Mouse (Mus musculus): ENCODE results near the gene Olfr1143. TPM values are rescaled to one million over a fixed set of nuclear protein-coding genes. Genes with fewer than 3 reads are reported as not detected.

The Olfr1143 gene
- total RNA-seq (2012; rRNA removed), result not detected in 2 replicates

- no peaks in the 10 kb centered on the region for H3K36me3 ChIP-seq (ENCODE audit: control insufficient read depth, insufficient read depth, low read length, poor library complexity, severe bottlenecking)
- no peak within 1 kb of the TSS for H3K4me3 ChIP-seq (ENCODE audit: insufficient read depth in 1 of 2, low read depth in 1 of 2, low read length in 2 of 2, poor library complexity in 1 of 2, severe bottlenecking in 1 of 2)
- no peak for DNase-seq (ENCODE audit: low read depth, low spot score)
- no peak within 1 kb of the TSS for H3K27ac ChIP-seq (ENCODE audit: insufficient read depth, low read depth, low read length, poor library complexity, severe bottlenecking)
- in situ Hi-C loops (cut with MboI; ENCODE audit: low sequenced_read_pairs in 2 of 2, unreplicated experiment in 2 of 2), result no loop called here
- H3K4me1 ChIP-seq (ENCODE audit: control insufficient read depth in 2 of 2, insufficient read depth in 2 of 2, low read length in 2 of 2, poor library complexity in 1 of 2), result no peaks in the 10 kb centered on the region
- TF ChIP-seq MAFK (IDR thresholded peaks at IDR 0.05; ENCODE audit: insufficient read depth, low read depth, low read length), result no peak
- TF ChIP-seq ZNF384 (IDR thresholded peaks at IDR 0.05; ENCODE audit: low read depth, low read length), result no peak
- no peak for TF ChIP-seq ZC3H11A (IDR thresholded peaks at IDR 0.05; ENCODE audit: borderline replicate concordance, low read depth, low read length)
- TF ChIP-seq CHD2 (IDR thresholded peaks at IDR 0.05; ENCODE audit: low read depth, low read length), result no peak
- TF ChIP-seq HCFC1 (IDR thresholded peaks at IDR 0.05; ENCODE audit: borderline replicate concordance, insufficient read depth, low read length), result no peak
- no peaks in the 10 kb centered on the region for H3K9me3 ChIP-seq (ENCODE audit: control insufficient read depth, insufficient read depth, low read depth, low read length)
- no peak within 1 kb of the TSS for H3K9ac ChIP-seq (ENCODE audit: insufficient read depth, low read depth, low read length, poor library complexity, severe bottlenecking)
Measured at GRCm38 (mm10) chr2:87800292-87800691, at the start of gene Olfr1143. TSS of gene Olfr1143 (plus strand) at chr2:87800592.

GRCm38 (mm10) chr2:87753891-87754290 lies 46.5 kb upstream of the Olfr1143 start, which contains the start of gene Olfr1141:
TSS of gene Olfr1141 (minus strand) at chr2:87753991.
- Histone ChIP-seq H3K4me1 (ENCODE audit: control insufficient read depth in 2 of 2, insufficient read depth in 2 of 2, low read length in 2 of 2, poor library complexity in 1 of 2) (no peaks in the 10 kb centered on the region), H3K9me3 (ENCODE audit: control insufficient read depth, insufficient read depth, low read depth, low read length) (no peaks in the 10 kb centered on the region), H3K9ac (ENCODE audit: insufficient read depth, low read depth, low read length, poor library complexity, severe bottlenecking) (no peak within 1 kb of the TSS), H3K36me3 (ENCODE audit: control insufficient read depth, insufficient read depth, low read length, poor library complexity, severe bottlenecking) (no peaks in the 10 kb centered on the region), H3K27ac (ENCODE audit: insufficient read depth, low read depth, low read length, poor library complexity, severe bottlenecking) (no peak within 1 kb of the TSS), H3K4me3 (ENCODE audit: insufficient read depth in 1 of 2, low read depth in 1 of 2, low read length in 2 of 2, poor library complexity in 1 of 2, severe bottlenecking in 1 of 2) (no peak within 1 kb of the TSS)
- in situ Hi-C loops (cut with MboI; ENCODE audit: low sequenced_read_pairs in 2 of 2, unreplicated experiment in 2 of 2), result no loop called here
- no peak for DNase-seq (ENCODE audit: low read depth, low spot score)
- TF ChIP-seq HCFC1 (IDR thresholded peaks at IDR 0.05; ENCODE audit: borderline replicate concordance, insufficient read depth, low read length), result no peak
- no peak for TF ChIP-seq ZNF384 (IDR thresholded peaks at IDR 0.05; ENCODE audit: low read depth, low read length)
- TF ChIP-seq MAFK (IDR thresholded peaks at IDR 0.05; ENCODE audit: insufficient read depth, low read depth, low read length), result no peak
- TF ChIP-seq CHD2 (IDR thresholded peaks at IDR 0.05; ENCODE audit: low read depth, low read length), result no peak
- no peak for TF ChIP-seq ZC3H11A (IDR thresholded peaks at IDR 0.05; ENCODE audit: borderline replicate concordance, low read depth, low read length)

GRCm38 (mm10) chr2:87776143-87776542 lies 24.2 kb upstream of the Olfr1143 start:
- no peaks in the 10 kb centered on the region for H3K4me1 ChIP-seq (ENCODE audit: control insufficient read depth in 2 of 2, insufficient read depth in 2 of 2, low read length in 2 of 2, poor library complexity in 1 of 2)
- no peaks in the 10 kb centered on the region for H3K9me3 ChIP-seq (ENCODE audit: control insufficient read depth, insufficient read depth, low read depth, low read length)
- TF ChIP-seq HCFC1 (IDR thresholded peaks at IDR 0.05; ENCODE audit: borderline replicate concordance, insufficient read depth, low read length) (no peak), MAFK (IDR thresholded peaks at IDR 0.05; ENCODE audit: insufficient read depth, low read depth, low read length) (no peak), ZNF384 (IDR thresholded peaks at IDR 0.05; ENCODE audit: low read depth, low read length) (no peak), ZC3H11A (IDR thresholded peaks at IDR 0.05; ENCODE audit: borderline replicate concordance, low read depth, low read length) (no peak), CHD2 (IDR thresholded peaks at IDR 0.05; ENCODE audit: low read depth, low read length) (no peak)
- no peak overlapping the region for H3K9ac ChIP-seq (ENCODE audit: insufficient read depth, low read depth, low read length, poor library complexity, severe bottlenecking)
- in situ Hi-C loops (cut with MboI; ENCODE audit: low sequenced_read_pairs in 2 of 2, unreplicated experiment in 2 of 2), result no loop called here
- DNase-seq (ENCODE audit: low read depth, low spot score), result no peak
- H3K4me3 ChIP-seq (ENCODE audit: insufficient read depth in 1 of 2, low read depth in 1 of 2, low read length in 2 of 2, poor library complexity in 1 of 2, severe bottlenecking in 1 of 2), result no peak overlapping the region
- no peaks in the 10 kb centered on the region for H3K36me3 ChIP-seq (ENCODE audit: control insufficient read depth, insufficient read depth, low read length, poor library complexity, severe bottlenecking)
- H3K27ac ChIP-seq (ENCODE audit: insufficient read depth, low read depth, low read length, poor library complexity, severe bottlenecking), result no peak overlapping the region

- H3K27ac ChIP-seq (ENCODE audit: insufficient read depth, low read depth, low read length, poor library complexity, severe bottlenecking), result no peak within 1 kb of the TSS
- no peaks in the 10 kb centered on the region for H3K9me3 ChIP-seq (ENCODE audit: control insufficient read depth, insufficient read depth, low read depth, low read length)
- no peaks in the 10 kb centered on the region for H3K36me3 ChIP-seq (ENCODE audit: control insufficient read depth, insufficient read depth, low read length, poor library complexity, severe bottlenecking)
- no peak for TF ChIP-seq ZNF384 (IDR thresholded peaks at IDR 0.05; ENCODE audit: low read depth, low read length)
- no peak for TF ChIP-seq CHD2 (IDR thresholded peaks at IDR 0.05; ENCODE audit: low read depth, low read length)
- no peak for TF ChIP-seq ZC3H11A (IDR thresholded peaks at IDR 0.05; ENCODE audit: borderline replicate concordance, low read depth, low read length)
- TF ChIP-seq HCFC1 (IDR thresholded peaks at IDR 0.05; ENCODE audit: borderline replicate concordance, insufficient read depth, low read length), result no peak
- TF ChIP-seq MAFK (IDR thresholded peaks at IDR 0.05; ENCODE audit: insufficient read depth, low read depth, low read length), result no peak
- no peak within 1 kb of the TSS for H3K4me3 ChIP-seq (ENCODE audit: insufficient read depth in 1 of 2, low read depth in 1 of 2, low read length in 2 of 2, poor library complexity in 1 of 2, severe bottlenecking in 1 of 2)
- in situ Hi-C loops (cut with MboI; ENCODE audit: low sequenced_read_pairs in 2 of 2, unreplicated experiment in 2 of 2), result no loop called here
- no peak within 1 kb of the TSS for H3K9ac ChIP-seq (ENCODE audit: insufficient read depth, low read depth, low read length, poor library complexity, severe bottlenecking)
- no peak for DNase-seq (ENCODE audit: low read depth, low spot score)
- no peaks in the 10 kb centered on the region for H3K4me1 ChIP-seq (ENCODE audit: control insufficient read depth in 2 of 2, insufficient read depth in 2 of 2, low read length in 2 of 2, poor library complexity in 1 of 2)
Measured at GRCm38 (mm10) chr2:87779183-87779582, 21.2 kb upstream of the Olfr1143 start, which contains the start of gene Olfr152. TSS of gene Olfr152 (plus strand) at chr2:87779483.

- H3K27ac ChIP-seq (ENCODE audit: insufficient read depth, low read depth, low read length, poor library complexity, severe bottlenecking), result no peak within 1 kb of the TSS
- no peak within 1 kb of the TSS for H3K4me3 ChIP-seq (ENCODE audit: insufficient read depth in 1 of 2, low read depth in 1 of 2, low read length in 2 of 2, poor library complexity in 1 of 2, severe bottlenecking in 1 of 2)
- TF ChIP-seq CHD2 (IDR thresholded peaks at IDR 0.05; ENCODE audit: low read depth, low read length) (no peak), ZNF384 (IDR thresholded peaks at IDR 0.05; ENCODE audit: low read depth, low read length) (no peak), ZC3H11A (IDR thresholded peaks at IDR 0.05; ENCODE audit: borderline replicate concordance, low read depth, low read length) (no peak), MAFK (IDR thresholded peaks at IDR 0.05; ENCODE audit: insufficient read depth, low read depth, low read length) (no peak), HCFC1 (IDR thresholded peaks at IDR 0.05; ENCODE audit: borderline replicate concordance, insufficient read depth, low read length) (no peak)
- in situ Hi-C loops (cut with MboI; ENCODE audit: low sequenced_read_pairs in 2 of 2, unreplicated experiment in 2 of 2), result no loop called here
- H3K9ac ChIP-seq (ENCODE audit: insufficient read depth, low read depth, low read length, poor library complexity, severe bottlenecking), result no peak within 1 kb of the TSS
- DNase-seq (ENCODE audit: low read depth, low spot score), result no peak
- no peaks in the 10 kb centered on the region for H3K36me3 ChIP-seq (ENCODE audit: control insufficient read depth, insufficient read depth, low read length, poor library complexity, severe bottlenecking)
- H3K4me1 ChIP-seq (ENCODE audit: control insufficient read depth in 2 of 2, insufficient read depth in 2 of 2, low read length in 2 of 2, poor library complexity in 1 of 2), result no peaks in the 10 kb centered on the region
- no peaks in the 10 kb centered on the region for H3K9me3 ChIP-seq (ENCODE audit: control insufficient read depth, insufficient read depth, low read depth, low read length)
Measured at GRCm38 (mm10) chr2:87809522-87809921, 9.1 kb downstream of the Olfr1143 start, which contains the start of gene Olfr1145. TSS of gene Olfr1145 (plus strand) at chr2:87809822.

Measured in ES-E14 (cell line).